Mouse (Mus musculus) limb, embryonic 13.5 days (tissue): ENCODE measurements around the gene Sdk2. TPM values are rescaled to one million over a fixed set of nuclear protein-coding genes. Genes with fewer than 3 reads are reported as not detected.

ENCODE experiments used
- ATAC-seq: fragments of 200-750 bp; cut with Nextera tagmentation; 2 replicates; pipeline ENCODE4 v1.8.0; 2017; ENCODE audit warnings: low read depth, moderate number of reproducible peaks, moderate TSS enrichment; ENCODE audit not compliant: low FRiP score
- H3K27ac ChIP-seq: fragments of 300-500 bp; sonication (generic); 2 replicates; pipeline ENCODE4 v1.5.1; 2015; ENCODE audit warnings: inconsistent platforms, mild to moderate bottlenecking, moderate library complexity
- H3K27me3 ChIP-seq: fragments of 300-500 bp; sonication (generic); 2 replicates; pipeline ENCODE4 v1.6.1; 2015; ENCODE audit warnings: mild to moderate bottlenecking, inconsistent platforms
- H3K36me3 ChIP-seq: fragments of 300-500 bp; sonication (generic); 2 replicates; pipeline ENCODE4 v1.6.1; 2015; ENCODE audit warnings: inconsistent platforms, mild to moderate bottlenecking, moderate library complexity
- H3K4me1 ChIP-seq: fragments of 300-500 bp; sonication (generic); 2 replicates; pipeline ENCODE4 v1.6.1; 2015; ENCODE audit warnings: inconsistent platforms
- H3K4me2 ChIP-seq: fragments of 300-500 bp; sonication (generic); replicated peaks from 2 replicates; pipeline ENCODE4 v1.6.1; 2015; ENCODE audit warnings: inconsistent platforms, mild to moderate bottlenecking, moderate library complexity
- H3K4me3 ChIP-seq: fragments of 300-500 bp; sonication (generic); 2 replicates; pipeline ENCODE4 v1.5.1; 2015; ENCODE audit warnings: moderate library complexity, mild to moderate bottlenecking, inconsistent platforms
- H3K9ac ChIP-seq: fragments of 300-500 bp; sonication (generic); 2 replicates; pipeline ENCODE4 v1.6.1; 2015; ENCODE audit warnings: mild to moderate bottlenecking, inconsistent platforms
- H3K9me3 ChIP-seq: fragments of 300-500 bp; sonication (generic); 2 replicates; pipeline ENCODE4 v1.6.1; 2016; ENCODE audit warnings: inconsistent platforms
- WGBS: fragments of 180-500 bp; shearing (Covaris S2); methylation state at CpG from one replicate; pipeline ENCODE4 v1.1.7; 2015; 5-methylcytosine and 5-hydroxymethylcytosine counted together
- polyA plus RNA-seq: library from polyadenylated mRNA; unstranded; fragments of >200 nt; fragmentation: Nextera tagmentation; extraction: Ambion mirVana; gene quantifications from 2 replicates; pipeline ENCODE4 v1.2.1, GENCODE M21; 2015

Sdk2 gene
- polyA plus RNA-seq, 1 experiment from 2014 or later: 5.8 TPM

DNA sequence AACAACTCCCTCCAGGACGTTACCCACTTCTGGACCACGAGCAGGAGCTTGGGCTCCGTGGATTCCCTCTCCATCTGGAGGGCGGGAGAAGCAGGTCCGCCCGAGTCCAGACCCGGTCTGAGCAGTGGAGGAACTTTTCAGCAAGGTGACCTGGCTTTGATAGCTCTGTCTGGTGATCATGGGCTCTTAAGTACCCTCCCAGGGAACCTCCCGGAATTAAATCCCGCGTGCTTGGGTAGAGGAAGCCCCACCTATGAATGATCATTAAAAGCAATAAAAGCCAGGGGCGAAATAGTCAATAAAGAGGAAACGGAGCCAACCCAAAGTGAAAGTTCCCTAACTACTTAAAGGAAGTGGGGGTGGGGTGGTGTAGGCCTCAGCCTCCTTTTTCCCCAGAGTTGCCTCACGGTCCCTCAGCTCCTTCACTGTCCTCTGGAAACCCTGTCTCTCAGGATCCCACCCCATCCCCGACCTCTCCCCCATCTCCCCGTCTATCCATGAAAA, 314.6 kb downstream of the Sdk2 start:
- H3K4me1 ChIP-seq: peaks cover 48% of the 10 kb centered on the region
- no peaks in the 10 kb centered on the region for H3K9me3 ChIP-seq
- no peak for ATAC-seq
- H3K27me3 ChIP-seq: no peaks in the 10 kb centered on the region
- peaks cover 8% of the 10 kb centered on the region; the same call in 1 of the 2 replicates for H3K36me3 ChIP-seq
- 17% methylated on average over 15 of the region's 15 CpGs for WGBS
- H3K4me2 ChIP-seq: peak overlapping the region; percentile 93
- peak overlapping the region; percentile 94 for H3K9ac ChIP-seq
- H3K4me3 ChIP-seq: peak overlapping the region; percentile 87
- H3K27ac ChIP-seq: peak overlapping the region; percentile 99

GRCm38 (mm10) chr11:113751484-113752084, 315.3 kb downstream of the Sdk2 start, which contains the start of gene Cdc42ep4:
Gene Cdc42ep4 (minus strand): TSS chr11:113751881.
- peaks cover 8% of the 10 kb centered on the region; the same call in 1 of the 2 replicates for H3K36me3 ChIP-seq
- H3K27me3 ChIP-seq: no peaks in the 10 kb centered on the region
- H3K9ac ChIP-seq: peak within 1 kb of the TSS; percentile 94
- peak within 1 kb of the TSS; percentile 87 for H3K4me3 ChIP-seq
- H3K9me3 ChIP-seq: no peaks in the 10 kb centered on the region
- peak within 1 kb of the TSS; percentile 99 for H3K27ac ChIP-seq
- H3K4me1 ChIP-seq: peaks cover 52% of the 10 kb centered on the region
- ATAC-seq: peak; percentile 85
- WGBS: under 1% methylated on average over 44 of the region's 44 CpGs
- peak within 1 kb of the TSS; percentile 93 for H3K4me2 ChIP-seq

GRCm38 (mm10) chr11:113750571-113751483, 316.0 kb downstream of the Sdk2 start:
- WGBS: under 1% methylated on average over 65 of the region's 67 CpGs

GRCm38 (mm10) chr11:113749749-113750351, 317.0 kb downstream of the Sdk2 start:
- 4% methylated on average over 9 of the region's 9 CpGs for WGBS
- Histone ChIP-seq H3K4me2 (peak overlapping the region; percentile 93), H3K4me3 (peak overlapping the region; percentile 87), H3K27ac (peak overlapping the region; percentile 99), H3K27me3 (no peaks in the 10 kb centered on the region), H3K9ac (peak overlapping the region; percentile 94), H3K4me1 (peaks cover 52% of the 10 kb centered on the region), H3K36me3 (peaks cover 20% of the 10 kb centered on the region), H3K9me3 (no peaks in the 10 kb centered on the region)
- ATAC-seq: peak; percentile 18; the same call in 1 of the 2 replicates

More at GRCm38 (mm10) chr11:113750571-113751483, 316.0 kb downstream of the Sdk2 start:
- Histone ChIP-seq H3K4me3 (peak overlapping the region; percentile 87), H3K27me3 (no peaks in the 10 kb centered on the region), H3K27ac (peak overlapping the region; percentile 99), H3K36me3 (peaks cover 12% of the 10 kb centered on the region; the same call in 1 of the 2 replicates), H3K4me2 (peak overlapping the region; percentile 93), H3K9me3 (no peaks in the 10 kb centered on the region), H3K4me1 (peaks cover 57% of the 10 kb centered on the region), H3K9ac (peak overlapping the region; percentile 94)
- peak; percentile 54 for ATAC-seq

GRCm38 (mm10) chr11:113748797-113749521, 317.9 kb downstream of the Sdk2 start:
- peak overlapping the region; percentile 93 for H3K4me2 ChIP-seq
- peaks cover 27% of the 10 kb centered on the region for H3K36me3 ChIP-seq
- no peaks in the 10 kb centered on the region for H3K9me3 ChIP-seq
- 9% methylated on average over 20 of the region's 21 CpGs for WGBS
- H3K4me1 ChIP-seq: peaks cover 43% of the 10 kb centered on the region
- H3K27ac ChIP-seq: peak overlapping the region; percentile 99
- peak overlapping the region; percentile 94 for H3K9ac ChIP-seq
- ATAC-seq: no peak
- H3K27me3 ChIP-seq: no peaks in the 10 kb centered on the region
- peak overlapping the region; percentile 87 for H3K4me3 ChIP-seq

GRCm38 (mm10) chr11:113747725-113748380, 319.0 kb downstream of the Sdk2 start:
- Histone ChIP-seq H3K9me3 (peaks cover 4% of the 10 kb centered on the region; the same call in 1 of the 2 replicates), H3K27me3 (no peaks in the 10 kb centered on the region), H3K36me3 (peaks cover 37% of the 10 kb centered on the region), H3K4me1 (peaks cover 43% of the 10 kb centered on the region), H3K4me3 (peak overlapping the region; percentile 87), H3K4me2 (peak overlapping the region; percentile 93), H3K27ac (peak overlapping the region; percentile 99; the same call in 1 of the 2 replicates), H3K9ac (peak overlapping the region; percentile 94)
- WGBS: 68% methylated on average over 11 of the region's 11 CpGs
- no peak for ATAC-seq

DNA sequence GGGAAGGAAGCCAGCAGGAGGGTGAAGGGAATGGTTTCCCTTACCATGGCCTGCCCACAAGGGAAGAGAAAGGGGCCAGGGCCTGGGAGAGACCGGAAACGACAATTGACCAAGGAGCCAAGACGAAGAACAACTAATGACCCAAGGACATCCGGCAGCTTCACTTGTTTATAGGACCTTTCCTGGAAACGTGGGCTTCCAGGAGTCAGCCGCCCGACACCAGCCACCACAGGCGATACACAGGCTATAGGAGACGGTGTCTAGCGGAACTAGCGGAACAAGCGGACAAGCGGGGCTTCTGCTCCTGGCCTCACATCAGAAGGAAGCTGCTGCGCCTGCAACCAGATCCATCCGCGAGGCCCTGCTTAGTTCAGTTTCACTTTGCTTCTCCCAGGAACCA, 319.8 kb downstream of the Sdk2 start:
- Histone ChIP-seq H3K36me3 (peaks cover 45% of the 10 kb centered on the region), H3K4me1 (peaks cover 38% of the 10 kb centered on the region), H3K9ac (peak overlapping the region; percentile 36; the same call in 1 of the 2 replicates), H3K27me3 (no peaks in the 10 kb centered on the region), H3K27ac (0 out of 2 replicates have a peak overlapping the region, but pooled peaks have one; percentile 33), H3K9me3 (peaks cover 4% of the 10 kb centered on the region; the same call in 1 of the 2 replicates), H3K4me2 (peak overlapping the region; percentile 93), H3K4me3 (peak overlapping the region; percentile 20)
- no peak for ATAC-seq
- WGBS: 44% methylated on average over 16 of the region's 16 CpGs

DNA sequence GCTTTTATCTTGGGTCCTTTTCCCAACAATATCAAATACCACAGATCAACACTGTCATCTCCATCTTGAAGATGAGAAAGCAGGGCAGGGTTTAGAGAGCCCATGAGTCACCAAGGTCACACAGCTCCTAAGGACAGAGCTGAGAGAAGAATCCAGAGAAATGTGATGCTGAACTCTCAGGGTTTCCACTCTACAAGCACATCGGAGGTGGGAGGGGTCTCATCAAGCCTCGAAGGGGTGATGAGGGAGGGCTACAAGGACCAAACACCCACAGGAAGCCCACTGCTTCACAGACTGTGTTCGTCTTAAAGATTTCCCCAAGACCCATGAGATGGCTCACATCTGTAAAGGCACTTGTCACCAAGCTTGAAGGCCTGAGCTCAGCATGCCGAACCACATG, 320.9 kb downstream of the Sdk2 start:
- ATAC-seq: no peak
- H3K27ac ChIP-seq: no peak overlapping the region
- no peaks in the 10 kb centered on the region for H3K27me3 ChIP-seq
- peaks cover 37% of the 10 kb centered on the region for H3K4me1 ChIP-seq
- peaks cover 50% of the 10 kb centered on the region for H3K36me3 ChIP-seq
- H3K4me2 ChIP-seq: no peak overlapping the region
- H3K9me3 ChIP-seq: peaks cover 4% of the 10 kb centered on the region; the same call in 1 of the 2 replicates
- WGBS: 75% methylated on average over 4 of the region's 4 CpGs
- H3K4me3 ChIP-seq: no peak overlapping the region
- H3K9ac ChIP-seq: no peak overlapping the region

DNA sequence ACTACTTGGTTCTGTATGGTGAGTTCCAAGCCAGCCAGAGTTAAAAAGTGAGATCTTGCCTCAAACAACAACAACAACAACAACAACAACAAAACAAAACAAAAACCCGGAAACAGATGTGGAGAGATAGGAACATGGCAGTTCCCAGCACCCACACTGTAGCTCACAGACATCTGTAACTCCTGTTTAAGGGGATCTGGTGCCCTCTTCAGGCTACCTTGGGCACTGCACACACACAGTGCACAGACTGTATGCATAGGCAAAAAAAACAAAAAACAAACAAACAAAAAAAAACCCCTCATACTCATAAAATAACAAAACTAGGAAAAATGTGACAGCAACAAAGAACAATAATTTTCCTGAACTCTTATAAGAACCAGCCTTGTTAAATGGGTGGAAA, 323.8 kb downstream of the Sdk2 start:
- no peak overlapping the region for H3K9ac ChIP-seq
- no peak overlapping the region for H3K4me2 ChIP-seq
- 96% methylated on average over 1 of the region's 1 CpGs for WGBS
- peaks cover 4% of the 10 kb centered on the region; the same call in 1 of the 2 replicates for H3K9me3 ChIP-seq
- H3K36me3 ChIP-seq: peaks cover 64% of the 10 kb centered on the region
- H3K4me1 ChIP-seq: peaks cover 44% of the 10 kb centered on the region
- no peak overlapping the region for H3K4me3 ChIP-seq
- no peak for ATAC-seq
- H3K27ac ChIP-seq: no peak overlapping the region
- H3K27me3 ChIP-seq: no peaks in the 10 kb centered on the region

DNA sequence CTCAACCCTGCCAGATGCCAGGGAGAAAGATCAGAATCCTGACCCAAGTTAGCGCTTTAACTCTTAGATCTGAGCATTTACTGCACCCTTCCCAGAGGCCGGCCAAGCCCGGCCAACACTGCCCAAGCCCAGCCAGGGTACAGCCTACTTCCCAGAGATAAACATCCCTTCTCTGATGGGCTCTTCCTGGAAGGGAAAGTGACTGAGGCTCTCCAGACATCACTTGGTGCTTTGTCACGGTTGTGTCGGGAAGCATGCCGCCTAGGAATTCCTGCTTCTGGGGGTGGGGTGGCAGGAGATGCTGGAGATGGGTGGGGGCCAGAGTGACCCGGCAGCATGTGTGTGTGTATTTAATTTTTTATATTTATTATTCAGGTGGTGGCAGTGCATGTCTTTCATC, 326.7 kb downstream of the Sdk2 start:
- ATAC-seq: no peak
- no peak overlapping the region; the same call in 1 of the 2 replicates for H3K9ac ChIP-seq
- H3K9me3 ChIP-seq: peaks cover 4% of the 10 kb centered on the region; the same call in 1 of the 2 replicates
- no peaks in the 10 kb centered on the region for H3K27me3 ChIP-seq
- peaks cover 56% of the 10 kb centered on the region for H3K36me3 ChIP-seq
- no peak overlapping the region for H3K27ac ChIP-seq
- WGBS: 66% methylated on average over 7 of the region's 7 CpGs
- peaks cover 52% of the 10 kb centered on the region for H3K4me1 ChIP-seq
- no peak overlapping the region for H3K4me3 ChIP-seq
- H3K4me2 ChIP-seq: no peak overlapping the region
